7 mouse cellular contexts compared by ENCODE assay signal in genomic region chr17:6279205-6279604, GRCm38 (mm10). TPM values are rescaled to one million over a fixed set of nuclear protein-coding genes. Genes with fewer than 3 reads are reported as not detected.
DNase-seq lines count a peak whose midpoint lies in the region; ATAC-seq and TF ChIP-seq lines count a peak whose summit lies in the region.
"Not testable (repeated sequence)": the region's sequence is repeated elsewhere in the genome, so short reads cannot be mapped to it uniquely, and the experiment has no call there.

No protein-coding gene starts in this region.

- H3K4me1 ChIP-seq in intestine, embryonic 16.5 days (ENCODE audit: control insufficient read depth, insufficient read depth, low read length); limb, embryonic 14.5 days (ENCODE audit: control insufficient read depth, insufficient read depth, low read length); lung, postnatal 0 days (ENCODE audit: insufficient read depth, low read depth, low read length); stomach, embryonic 14.5 days (ENCODE audit: control insufficient read depth, insufficient read depth, low read length): not testable (repeated sequence)

- peak; percentile 5 for DNase-seq in brain, adult 2 months (ENCODE audit: low read depth, low spot score)
- DNase-seq in gastrocnemius, postnatal 10 days: peak; percentile 8
- peak; percentile 3 for DNase-seq in limb, embryonic 14.5 days (ENCODE audit: low spot score)
- DNase-seq in lung, postnatal 0 days (ENCODE audit: low spot score): peak; percentile 59
- DNase-seq in urinary bladder, postnatal 36 days (ENCODE audit: low spot score in 2 of 2): peak; percentile 46 to 52

- not testable (repeated sequence) for H3K9me3 ChIP-seq in intestine, embryonic 16.5 days (ENCODE audit: control insufficient read depth, low read length); limb, embryonic 14.5 days (ENCODE audit: control insufficient read depth, low read length); lung, postnatal 0 days (ENCODE audit: low read length); stomach, embryonic 14.5 days (ENCODE audit: control insufficient read depth, low read depth, low read length)

- not testable (repeated sequence) for H3K4me3 ChIP-seq in intestine, embryonic 16.5 days (ENCODE audit: low read length); limb, embryonic 14.5 days (replicated peaks; ENCODE audit: low read length); lung, postnatal 0 days (ENCODE audit: low read depth, low read length); stomach, embryonic 14.5 days (ENCODE audit: low read depth, low read length)

- TF ChIP-seq EP300 in lung, postnatal 0 days (IDR thresholded peaks at IDR 0.05): not testable (repeated sequence)

- not testable (repeated sequence) for H3K4me2 ChIP-seq in intestine, embryonic 16.5 days (ENCODE audit: low read depth, low read length); limb, embryonic 14.5 days (replicated peaks; ENCODE audit: low read depth, low read length, severe bottlenecking); lung, postnatal 0 days (replicated peaks; ENCODE audit: low read depth, low read length); stomach, embryonic 14.5 days (replicated peaks; ENCODE audit: low read depth, low read length)

- not testable (repeated sequence) for H3K9ac ChIP-seq in intestine, embryonic 16.5 days (ENCODE audit: low read depth, low read length); limb, embryonic 14.5 days (ENCODE audit: low read depth, low read length, severe bottlenecking); lung, postnatal 0 days (replicated peaks; ENCODE audit: low read depth); stomach, embryonic 14.5 days (replicated peaks; ENCODE audit: low read depth, low read length)

- not testable (repeated sequence) for TF ChIP-seq CTCF in lung, postnatal 0 days (IDR thresholded peaks at IDR 0.05)

- not testable (repeated sequence) for TF ChIP-seq POLR2A in limb, embryonic 14.5 days (IDR thresholded peaks at IDR 0.05; ENCODE audit: borderline replicate concordance, extremely low read depth, insufficient read depth, insufficient read length)

- 57% methylated on average over 8 of the region's 8 CpGs for WGBS in intestine, embryonic 16.5 days
- 53% methylated on average over 8 of the region's 8 CpGs for WGBS in limb, embryonic 14.5 days
- 50% methylated on average over 8 of the region's 8 CpGs for WGBS in lung, postnatal 0 days
- WGBS in stomach, embryonic 14.5 days: 51% methylated on average over 8 of the region's 8 CpGs

- H3K27ac ChIP-seq in intestine, embryonic 16.5 days (ENCODE audit: low read length); limb, embryonic 14.5 days (replicated peaks; ENCODE audit: low read depth, low read length); lung, postnatal 0 days (ENCODE audit: low read length); stomach, embryonic 14.5 days (ENCODE audit: low read length): not testable (repeated sequence)

- not testable (repeated sequence) for H3K36me3 ChIP-seq in intestine, embryonic 16.5 days (ENCODE audit: control insufficient read depth, insufficient read depth, low read length); limb, embryonic 14.5 days (ENCODE audit: control insufficient read depth, insufficient read depth, low read length); lung, postnatal 0 days (ENCODE audit: insufficient read depth, low read length); stomach, embryonic 14.5 days (ENCODE audit: control insufficient read depth, insufficient read depth, low read length)

- ATAC-seq in intestine, embryonic 16.5 days: peak; percentile 87
- ATAC-seq in limb, embryonic 14.5 days (ENCODE audit: low FRiP score, low read depth): not testable (repeated sequence)
- ATAC-seq in lung, postnatal 0 days: peak; percentile 95
- peak; percentile 89 for ATAC-seq in stomach, embryonic 14.5 days (ENCODE audit: insufficient number of reproducible peaks, insufficient read depth, low FRiP score, low read depth)

- not testable (repeated sequence) for H3K27me3 ChIP-seq in intestine, embryonic 16.5 days (replicated peaks; ENCODE audit: control insufficient read depth, insufficient read depth, low read length); limb, embryonic 14.5 days (ENCODE audit: control insufficient read depth, insufficient read depth, low read length); lung, postnatal 0 days (replicated peaks; ENCODE audit: insufficient read depth, low read length); stomach, embryonic 14.5 days (ENCODE audit: control insufficient read depth, insufficient read depth, low read length)

RNA-seq across cellular contexts. Expression of gene Tmem181a, which starts 22.5 kb away (rescaled TPM):
- 1 to 10 TPM; 7.4 to 8.2 TPM for total RNA-seq in gastrocnemius, postnatal 10 days (2021)
- 20.7 and 22.1 TPM in 2 replicates for polyA plus RNA-seq in intestine, embryonic 16.5 days (2015; fragmentation: Nextera tagmentation; extraction: Ambion mirVana)
- 23.9 and 24.2 TPM in 2 replicates for polyA plus RNA-seq in limb, embryonic 14.5 days (2012; rRNA removed)
- 21.1 and 24.2 TPM in 2 replicates for polyA plus RNA-seq in limb, embryonic 14.5 days (2014; fragmentation: Nextera tagmentation; extraction: Ambion mirVana)
- 15.0 and 16.1 TPM in 2 replicates for polyA plus RNA-seq in lung, postnatal 0 days (2015; fragmentation: Nextera tagmentation; extraction: Ambion mirVana)
- 26.5 and 26.6 TPM in 2 replicates for polyA plus RNA-seq in stomach, embryonic 14.5 days (2014; fragmentation: Nextera tagmentation; extraction: Ambion mirVana)

RNA-seq across cellular contexts. Expression of gene Dynlt1a, which starts 38.1 kb away (rescaled TPM):
- 1 to 10 TPM; 2.1 to 2.3 TPM for total RNA-seq in gastrocnemius, postnatal 10 days (2021)
- 14.9 and 15.3 TPM in 2 replicates for polyA plus RNA-seq in intestine, embryonic 16.5 days (2015; fragmentation: Nextera tagmentation; extraction: Ambion mirVana)
- 12.3 and 15.7 TPM in 2 replicates for polyA plus RNA-seq in limb, embryonic 14.5 days (2012; rRNA removed)
- 14.8 and 17.7 TPM in 2 replicates for polyA plus RNA-seq in limb, embryonic 14.5 days (2014; fragmentation: Nextera tagmentation; extraction: Ambion mirVana)
- 6.4 and 7.0 TPM in 2 replicates for polyA plus RNA-seq in lung, postnatal 0 days (2015; fragmentation: Nextera tagmentation; extraction: Ambion mirVana)
- polyA plus RNA-seq in stomach, embryonic 14.5 days (2014; fragmentation: Nextera tagmentation; extraction: Ambion mirVana): 16.5 and 20.1 TPM in 2 replicates

Comparison
In these comparisons a context has a peak if more than half of its experiments do, and no peak if none do; other contexts are left out.
1. DNase-seq: peak in every context shown above with its lines; median percentile 59 in lung, postnatal 0 days; 49 in urinary bladder, postnatal 36 days; 8 in gastrocnemius, postnatal 10 days; 5 in brain, adult 2 months; 3 in limb, embryonic 14.5 days.